Mouse (Mus musculus): ENCODE data around the gene Slc25a34. TPM values are rescaled to one million over a fixed set of nuclear protein-coding genes. Genes with fewer than 3 reads are reported as not detected.

Gene Slc25a34
- total and polyA plus RNA-seq, 2 experiments from 2014 or later, result 2.1 to 10.6 TPM

- ATAC-seq (ENCODE audit: low FRiP score) (no peak), DNase-seq (ENCODE audit: low spot score) (no peak)
- TF ChIP-seq CTCF (IDR thresholded peaks at IDR 0.05), result no peak
- whole genome bisulfite sequencing, result 78% methylated on average over 10 of the region's 10 CpGs
- Histone ChIP-seq H3K9me3 (ENCODE audit: low read length) (no peaks in the 10 kb centered on the region), H3K36me3 (ENCODE audit: insufficient read depth, low read length) (no peaks in the 10 kb centered on the region), H3K27ac (ENCODE audit: low read depth, low read length) (no peak overlapping the region), H3K9ac (replicated peaks; ENCODE audit: low read length, poor library complexity, severe bottlenecking) (no peak overlapping the region), H3K4me2 (ENCODE audit: low read depth, low read length, poor library complexity, severe bottlenecking) (no peak overlapping the region), H3K4me1 (ENCODE audit: insufficient read depth, low read length) (no peaks in the 10 kb centered on the region), H3K4me3 (ENCODE audit: low read depth, low read length) (no peak overlapping the region), H3K27me3 (ENCODE audit: insufficient read depth, low read length) (no peaks in the 10 kb centered on the region)
These were observed 51.7 kb downstream of the Slc25a34 start for GRCm38 (mm10) chr4:141571934-141572333.

DNA sequence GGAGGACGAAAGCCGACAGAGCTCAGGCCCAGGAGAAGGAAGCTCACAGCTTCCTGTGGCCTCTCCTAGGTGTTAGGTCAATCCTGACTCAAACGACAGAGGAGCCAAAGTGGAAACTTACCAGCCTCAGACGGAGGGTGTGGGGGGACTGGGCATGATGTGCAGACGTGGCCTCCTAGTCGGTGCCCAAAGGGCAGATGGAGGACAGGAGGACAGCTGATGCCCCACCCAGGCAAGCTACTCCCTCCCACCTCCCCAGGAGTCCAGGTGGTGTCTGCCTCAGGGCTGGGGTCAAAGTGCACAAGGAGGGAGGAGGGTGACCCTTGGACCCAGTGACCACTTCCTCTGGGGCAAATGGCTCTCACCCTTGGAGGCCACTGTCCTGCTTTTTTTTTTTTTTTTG lies 52.3 kb downstream of the Slc25a34 start:
- WGBS, result 76% methylated on average over 6 of the region's 6 CpGs
- H3K9me3 ChIP-seq (ENCODE audit: low read length), result no peaks in the 10 kb centered on the region
- H3K9ac ChIP-seq (replicated peaks; ENCODE audit: low read length, poor library complexity, severe bottlenecking), result no peak overlapping the region
- no peak for TF ChIP-seq CTCF (IDR thresholded peaks at IDR 0.05)
- H3K4me1 ChIP-seq (ENCODE audit: insufficient read depth, low read length), result no peaks in the 10 kb centered on the region
- H3K4me2 ChIP-seq (ENCODE audit: low read depth, low read length, poor library complexity, severe bottlenecking), result no peak overlapping the region
- no peaks in the 10 kb centered on the region for H3K27me3 ChIP-seq (ENCODE audit: insufficient read depth, low read length)
- H3K36me3 ChIP-seq (ENCODE audit: insufficient read depth, low read length), result no peaks in the 10 kb centered on the region
- ATAC-seq (ENCODE audit: low FRiP score), result no peak
- no peak overlapping the region for H3K4me3 ChIP-seq (ENCODE audit: low read depth, low read length)
- no peak overlapping the region for H3K27ac ChIP-seq (ENCODE audit: low read depth, low read length)
- DNase-seq (ENCODE audit: low spot score), result no peak

GRCm38 (mm10) chr4:141570821-141571220 lies 52.8 kb downstream of the Slc25a34 start:
- no peaks in the 10 kb centered on the region for H3K9me3 ChIP-seq (ENCODE audit: low read length)
- no peak overlapping the region for H3K4me2 ChIP-seq (ENCODE audit: low read depth, low read length, poor library complexity, severe bottlenecking)
- no peak overlapping the region for H3K27ac ChIP-seq (ENCODE audit: low read depth, low read length)
- no peak for DNase-seq (ENCODE audit: low spot score)
- WGBS, result 75% methylated on average over 1 of the region's 1 CpGs
- no peak for TF ChIP-seq CTCF (IDR thresholded peaks at IDR 0.05)
- no peak for ATAC-seq (ENCODE audit: low FRiP score)
- no peak overlapping the region for H3K4me3 ChIP-seq (ENCODE audit: low read depth, low read length)
- H3K4me1 ChIP-seq (ENCODE audit: insufficient read depth, low read length), result no peaks in the 10 kb centered on the region
- H3K36me3 ChIP-seq (ENCODE audit: insufficient read depth, low read length), result no peaks in the 10 kb centered on the region
- H3K27me3 ChIP-seq (ENCODE audit: insufficient read depth, low read length), result no peaks in the 10 kb centered on the region
- H3K9ac ChIP-seq (replicated peaks; ENCODE audit: low read length, poor library complexity, severe bottlenecking), result no peak overlapping the region

DNA sequence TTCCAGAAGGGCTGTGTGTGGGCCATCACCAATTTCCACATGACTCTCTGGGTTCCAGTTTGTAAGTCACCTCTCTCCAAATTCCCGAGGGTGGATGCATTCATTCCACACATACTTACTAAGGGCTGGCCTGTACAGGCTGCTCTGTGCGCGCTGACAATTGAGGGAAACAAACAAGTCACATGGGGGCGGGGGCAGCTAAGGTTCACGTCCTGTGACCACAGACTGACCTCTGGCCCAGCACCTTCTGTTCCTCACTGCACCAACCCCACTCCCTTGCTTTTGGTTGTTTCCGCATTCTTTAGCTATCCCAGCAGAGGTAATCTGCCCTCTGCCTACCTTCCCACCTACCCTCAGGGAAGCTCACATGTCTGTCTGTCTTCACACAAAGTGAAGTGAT lies 53.6 kb downstream of the Slc25a34 start:
- Histone ChIP-seq H3K27me3 (ENCODE audit: insufficient read depth, low read length) (no peaks in the 10 kb centered on the region), H3K9me3 (ENCODE audit: low read length) (no peaks in the 10 kb centered on the region), H3K4me1 (ENCODE audit: insufficient read depth, low read length) (no peaks in the 10 kb centered on the region), H3K9ac (replicated peaks; ENCODE audit: low read length, poor library complexity, severe bottlenecking) (no peak overlapping the region), H3K4me3 (ENCODE audit: low read depth, low read length) (no peak overlapping the region), H3K36me3 (ENCODE audit: insufficient read depth, low read length) (no peaks in the 10 kb centered on the region), H3K4me2 (ENCODE audit: low read depth, low read length, poor library complexity, severe bottlenecking) (no peak overlapping the region), H3K27ac (ENCODE audit: low read depth, low read length) (no peak overlapping the region)
- WGBS, result 73% methylated on average over 6 of the region's 6 CpGs
- DNase-seq (ENCODE audit: low spot score) (no peak), ATAC-seq (ENCODE audit: low FRiP score) (no peak)
- TF ChIP-seq CTCF (IDR thresholded peaks at IDR 0.05), result no peak

- Histone ChIP-seq H3K9me3 (ENCODE audit: low read length) (no peaks in the 10 kb centered on the region), H3K4me1 (ENCODE audit: insufficient read depth, low read length) (no peaks in the 10 kb centered on the region), H3K27me3 (ENCODE audit: insufficient read depth, low read length) (no peaks in the 10 kb centered on the region), H3K4me2 (ENCODE audit: low read depth, low read length, poor library complexity, severe bottlenecking) (no peak overlapping the region), H3K9ac (replicated peaks; ENCODE audit: low read length, poor library complexity, severe bottlenecking) (no peak overlapping the region), H3K36me3 (ENCODE audit: insufficient read depth, low read length) (no peaks in the 10 kb centered on the region), H3K27ac (ENCODE audit: low read depth, low read length) (no peak overlapping the region), H3K4me3 (ENCODE audit: low read depth, low read length) (no peak overlapping the region)
- 86% methylated on average over 5 of the region's 5 CpGs for WGBS
- no peak for ATAC-seq (ENCODE audit: low FRiP score)
- no peak for DNase-seq (ENCODE audit: low spot score)
- no peak for TF ChIP-seq CTCF (IDR thresholded peaks at IDR 0.05)
These were observed 54.7 kb downstream of the Slc25a34 start for GRCm38 (mm10) chr4:141568966-141569365.

Other genes starting within 250 kb of the Slc25a34 start
- gene Clcnka, start 225.1 kb downstream of the Slc25a34 start, total RNA-seq (2014; rRNA removed), result not detected in 2 replicates
- gene Clcnka, start 225.1 kb downstream of the Slc25a34 start, polyA plus RNA-seq (2015; fragmentation: Nextera tagmentation; extraction: Ambion mirVana), result 0.07 and 0.12 TPM in 2 replicates
- gene Clcnkb, start 207.8 kb downstream of the Slc25a34 start, total RNA-seq (2014; rRNA removed), result not detected in 2 replicates
- gene Clcnkb, start 207.8 kb downstream of the Slc25a34 start, polyA plus RNA-seq (2015; fragmentation: Nextera tagmentation; extraction: Ambion mirVana), result 0.27 and 0.43 TPM in 2 replicates
- 0.05 TPM in 1 of 2 replicates, not detected in the other for gene Hspb7, start 203.0 kb downstream of the Slc25a34 start, total RNA-seq (2014; rRNA removed)
- gene Hspb7, start 203.0 kb downstream of the Slc25a34 start, polyA plus RNA-seq (2015; fragmentation: Nextera tagmentation; extraction: Ambion mirVana), result 0.10 and 0.12 TPM in 2 replicates
- 1.9 and 4.5 TPM in 2 replicates for gene Srarp, start 187.7 kb downstream of the Slc25a34 start, total RNA-seq (2014; rRNA removed)
- gene Srarp, start 187.7 kb downstream of the Slc25a34 start, polyA plus RNA-seq (2015; fragmentation: Nextera tagmentation; extraction: Ambion mirVana), result 0.52 and 0.76 TPM in 2 replicates
- gene Zbtb17, start 179.2 kb downstream of the Slc25a34 start, total RNA-seq (2014; rRNA removed), result 31.0 and 34.4 TPM in 2 replicates
- gene Zbtb17, start 179.2 kb downstream of the Slc25a34 start, polyA plus RNA-seq (2015; fragmentation: Nextera tagmentation; extraction: Ambion mirVana), result 30.1 and 30.8 TPM in 2 replicates
- gene Spen, start 85.2 kb downstream of the Slc25a34 start, total RNA-seq (2014; rRNA removed), result 20.0 and 23.2 TPM in 2 replicates
- 8.6 and 13.6 TPM in 2 replicates for gene Spen, start 85.2 kb downstream of the Slc25a34 start, polyA plus RNA-seq (2015; fragmentation: Nextera tagmentation; extraction: Ambion mirVana)
- 24.0 and 26.2 TPM in 2 replicates for gene Fblim1, start 17.7 kb downstream of the Slc25a34 start, total RNA-seq (2014; rRNA removed)
- 23.1 and 24.1 TPM in 2 replicates for gene Fblim1, start 17.7 kb downstream of the Slc25a34 start, polyA plus RNA-seq (2015; fragmentation: Nextera tagmentation; extraction: Ambion mirVana)
- gene Tmem82, start 5.2 kb downstream of the Slc25a34 start, total RNA-seq (2014; rRNA removed), result 0.33 and 1.4 TPM in 2 replicates
- 0.68 and 0.85 TPM in 2 replicates for gene Tmem82, start 5.2 kb downstream of the Slc25a34 start, polyA plus RNA-seq (2015; fragmentation: Nextera tagmentation; extraction: Ambion mirVana)
- 40.0 and 41.7 TPM in 2 replicates for gene Plekhm2, start 41.1 kb upstream of the Slc25a34 start, total RNA-seq (2014; rRNA removed)
- 6.7 and 6.9 TPM in 2 replicates for gene Plekhm2, start 41.1 kb upstream of the Slc25a34 start, polyA plus RNA-seq (2015; fragmentation: Nextera tagmentation; extraction: Ambion mirVana)
- gene Rsc1a1, start 61.8 kb upstream of the Slc25a34 start, total RNA-seq (2014; rRNA removed), result 2.7 and 12.7 TPM in 2 replicates
- not detected in 2 replicates for gene Rsc1a1, start 61.8 kb upstream of the Slc25a34 start, polyA plus RNA-seq (2015; fragmentation: Nextera tagmentation; extraction: Ambion mirVana)
- 21.7 and 25.7 TPM in 2 replicates for gene Ddi2, start 99.6 kb upstream of the Slc25a34 start, total RNA-seq (2014; rRNA removed)
- gene Ddi2, start 99.6 kb upstream of the Slc25a34 start, polyA plus RNA-seq (2015; fragmentation: Nextera tagmentation; extraction: Ambion mirVana), result 8.9 and 9.2 TPM in 2 replicates
- gene Agmat, start 122.9 kb upstream of the Slc25a34 start, total RNA-seq (2014; rRNA removed), result not detected in 2 replicates
- gene Agmat, start 122.9 kb upstream of the Slc25a34 start, polyA plus RNA-seq (2015; fragmentation: Nextera tagmentation; extraction: Ambion mirVana), result not detected in 2 replicates
- 18.2 and 20.5 TPM in 2 replicates for gene Dnajc16, start 167.1 kb upstream of the Slc25a34 start, total RNA-seq (2014; rRNA removed)
- gene Dnajc16, start 167.1 kb upstream of the Slc25a34 start, polyA plus RNA-seq (2015; fragmentation: Nextera tagmentation; extraction: Ambion mirVana), result 7.0 and 7.2 TPM in 2 replicates
- gene Casp9, start 169.8 kb upstream of the Slc25a34 start, total RNA-seq (2014; rRNA removed), result 26.9 and 27.0 TPM in 2 replicates
- gene Casp9, start 169.8 kb upstream of the Slc25a34 start, polyA plus RNA-seq (2015; fragmentation: Nextera tagmentation; extraction: Ambion mirVana), result 17.6 and 19.7 TPM in 2 replicates
- gene Cela2a, start 202.3 kb upstream of the Slc25a34 start, total RNA-seq (2014; rRNA removed), result not detected in 2 replicates
- gene Cela2a, start 202.3 kb upstream of the Slc25a34 start, polyA plus RNA-seq (2015; fragmentation: Nextera tagmentation; extraction: Ambion mirVana), result not detected in 2 replicates
- gene Ctrc, start 222.5 kb upstream of the Slc25a34 start, total RNA-seq (2014; rRNA removed), result not detected in 2 replicates
- not detected in 2 replicates for gene Ctrc, start 222.5 kb upstream of the Slc25a34 start, polyA plus RNA-seq (2015; fragmentation: Nextera tagmentation; extraction: Ambion mirVana)